In the genomic region with DNA sequence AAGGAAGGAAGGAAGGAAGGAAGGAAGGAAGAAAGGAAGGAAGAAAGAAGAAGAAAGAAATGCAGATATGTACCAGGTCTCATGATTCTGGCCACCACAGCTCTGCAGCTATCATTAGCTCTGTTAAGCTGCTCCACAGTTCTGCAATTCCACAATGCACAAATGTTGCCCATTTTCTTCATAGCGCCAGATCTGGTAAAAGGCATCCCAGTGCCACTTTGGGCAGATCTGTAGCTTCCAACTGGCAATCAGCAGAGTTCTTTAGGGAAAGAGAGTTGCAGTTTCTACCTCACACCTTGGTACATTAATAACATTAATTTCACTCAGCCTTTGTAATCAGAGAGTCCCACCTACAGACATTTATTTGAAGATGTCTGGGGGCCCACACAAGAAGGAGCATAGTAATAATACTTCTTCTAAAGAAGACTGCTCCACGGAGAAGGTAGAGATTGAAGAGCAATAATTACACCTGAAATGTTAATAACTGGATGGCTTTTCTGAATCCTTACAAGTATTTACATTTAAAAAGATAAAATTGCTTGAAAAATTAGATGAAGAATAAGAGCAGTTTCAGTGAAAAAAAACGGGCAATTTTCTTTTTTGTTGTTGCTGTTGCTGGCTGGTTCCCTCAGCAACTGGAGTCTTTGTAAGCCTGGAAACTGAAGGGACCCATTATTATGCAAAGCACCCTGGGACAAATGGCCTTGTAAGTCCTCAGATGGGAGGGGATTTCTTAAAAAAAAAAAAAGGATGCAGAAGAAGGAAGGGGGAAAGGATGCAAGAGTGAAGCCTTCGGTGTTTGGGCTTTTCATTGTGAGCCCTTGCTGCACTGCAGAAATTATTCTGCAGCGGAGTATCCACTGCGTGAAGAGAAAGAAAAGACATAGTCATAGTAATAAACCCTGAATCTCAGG, we compare ENCODE assay signal across 13 mouse cellular contexts.
DNase-seq lines count a peak whose midpoint lies in the region; ATAC-seq and TF ChIP-seq lines count a peak whose summit lies in the region.
"Had no signal": no experiment of that assay in that cellular context is flagged by ENCODE, and none has a peak within 500 bp of the region (broad histone marks: within the 10 kb centered on the region; RNA-seq: fewer than 3 reads in every experiment).

No protein-coding gene starts in this region.

- H3K9ac ChIP-seq in hindbrain, embryonic 11.5 days (ENCODE audit: low read depth, low read length) = no peak overlapping the region
- no peak overlapping the region for H3K9ac ChIP-seq in midbrain, embryonic 15.5 days
- H3K9ac ChIP-seq in liver, postnatal 0 days (replicated peaks) = no peak overlapping the region
- H3K9ac ChIP-seq in intestine, embryonic 15.5 days = no peak overlapping the region
- H3K9ac ChIP-seq: liver, embryonic 14.5 days had no signal

- H3K4me3 ChIP-seq in hindbrain, embryonic 11.5 days (ENCODE audit: low read depth, low read length) = no peak overlapping the region
- no peak overlapping the region for H3K4me3 ChIP-seq in midbrain, embryonic 15.5 days
- H3K4me3 ChIP-seq in liver, postnatal 0 days (ENCODE audit: low read depth, low read length) = no peak overlapping the region
- no peak overlapping the region for H3K4me3 ChIP-seq in lung, adult 2 months (replicated peaks; ENCODE audit: extremely low read depth, low read depth, low read length)
- H3K4me3 ChIP-seq in intestine, embryonic 15.5 days (replicated peaks) = no peak overlapping the region

- WGBS in hindbrain, embryonic 11.5 days = 14% methylated on average over 6 of the region's 6 CpGs
- 7% methylated on average over 6 of the region's 6 CpGs for WGBS in midbrain, embryonic 15.5 days
- 45% methylated on average over 6 of the region's 6 CpGs for WGBS in liver, postnatal 0 days (ENCODE audit: insufficient replicate concordance)
- 57% methylated on average over 6 of the region's 6 CpGs for WGBS in lung, adult 2 months
- 35% methylated on average over 6 of the region's 6 CpGs for WGBS in intestine, embryonic 15.5 days

- no peaks in the 10 kb centered on the region for H3K27me3 ChIP-seq in hindbrain, embryonic 11.5 days (ENCODE audit: control insufficient read depth, insufficient read depth, low read length)
- H3K27me3 ChIP-seq in midbrain, embryonic 15.5 days (replicated peaks) = no peaks in the 10 kb centered on the region
- H3K27me3 ChIP-seq in liver, postnatal 0 days (ENCODE audit: insufficient read depth, low read length) = no peaks in the 10 kb centered on the region
- H3K27me3 ChIP-seq in intestine, embryonic 15.5 days (replicated peaks) = no peaks in the 10 kb centered on the region

- DNase-seq in ES-CJ7 (ENCODE audit: low read depth, low spot score) = peak; percentile 94
- DNase-seq in embryo, embryonic 11 days = peak; percentile 71
- peak; percentile 67 for DNase-seq in hindbrain, embryonic 11.5 days (ENCODE audit: low spot score)
- DNase-seq in liver, postnatal 0 days = no peak
- no peak for DNase-seq in thymus, postnatal 4 days
- DNase-seq in lung, adult 2 months = no peak
- DNase-seq: kidney, postnatal 4 days; spleen, adult 18-20 months; thymus, adult 18-20 months had no signal

- no peaks in the 10 kb centered on the region for H3K4me1 ChIP-seq in hindbrain, embryonic 11.5 days (replicated peaks; ENCODE audit: control insufficient read depth, insufficient read depth, low read length)
- H3K4me1 ChIP-seq in midbrain, embryonic 15.5 days = peaks cover 14% of the 10 kb centered on the region
- H3K4me1 ChIP-seq in liver, postnatal 0 days (ENCODE audit: insufficient read depth) = no peaks in the 10 kb centered on the region
- H3K4me1 ChIP-seq in lung, adult 2 months (ENCODE audit: control insufficient read depth, insufficient read depth, low read length) = no peaks in the 10 kb centered on the region; the same call in 1 of the 2 replicates
- no peaks in the 10 kb centered on the region for H3K4me1 ChIP-seq in intestine, embryonic 15.5 days (replicated peaks)

- no peak for TF ChIP-seq EP300 in liver, postnatal 0 days (IDR thresholded peaks at IDR 0.05; ENCODE audit: low read depth)

- H3K9me3 ChIP-seq in hindbrain, embryonic 11.5 days (ENCODE audit: control insufficient read depth, low read length) = no peaks in the 10 kb centered on the region
- H3K9me3 ChIP-seq in midbrain, embryonic 15.5 days = no peaks in the 10 kb centered on the region
- H3K9me3 ChIP-seq in liver, postnatal 0 days (ENCODE audit: low read length) = no peaks in the 10 kb centered on the region
- no peaks in the 10 kb centered on the region for H3K9me3 ChIP-seq in intestine, embryonic 15.5 days

- TF ChIP-seq CTCF in liver, postnatal 0 days (IDR thresholded peaks at IDR 0.05; ENCODE audit: low read depth) = no peak
- no peak for TF ChIP-seq CTCF in lung, adult 2 months (IDR thresholded peaks at IDR 0.05; ENCODE audit: insufficient read depth, low read length)

- ATAC-seq in hindbrain, embryonic 11.5 days (ENCODE audit: low FRiP score) = peak; percentile 69
- ATAC-seq in midbrain, embryonic 15.5 days (replicated peaks) = peak; percentile 59
- ATAC-seq in liver, postnatal 0 days = no peak
- ATAC-seq in intestine, embryonic 15.5 days = no peak

- no peak for TF ChIP-seq POLR2A in lung, adult 2 months (IDR thresholded peaks at IDR 0.05; ENCODE audit: borderline replicate concordance, extremely low read depth, low read depth, low read length)

- no peaks in the 10 kb centered on the region for H3K36me3 ChIP-seq in hindbrain, embryonic 11.5 days (ENCODE audit: control insufficient read depth, insufficient read depth, low read length)
- H3K36me3 ChIP-seq in midbrain, embryonic 15.5 days (replicated peaks) = no peaks in the 10 kb centered on the region
- H3K36me3 ChIP-seq in liver, postnatal 0 days (replicated peaks; ENCODE audit: insufficient read depth, low read length) = no peaks in the 10 kb centered on the region
- H3K36me3 ChIP-seq in intestine, embryonic 15.5 days = no peaks in the 10 kb centered on the region

- peak overlapping the region; percentile 48; the same call in 1 of the 2 replicates for H3K27ac ChIP-seq in hindbrain, embryonic 11.5 days (ENCODE audit: low read depth, low read length)
- peak overlapping the region; percentile 39; the same call in 1 of the 2 replicates for H3K27ac ChIP-seq in midbrain, embryonic 15.5 days
- H3K27ac ChIP-seq in liver, postnatal 0 days (ENCODE audit: low read depth) = no peak overlapping the region
- no peak overlapping the region for H3K27ac ChIP-seq in intestine, embryonic 15.5 days
- H3K27ac ChIP-seq: liver, embryonic 14.5 days had no signal

- H3K4me2 ChIP-seq in hindbrain, embryonic 11.5 days (replicated peaks; ENCODE audit: low read depth, low read length) = no peak overlapping the region
- peak overlapping the region; percentile 30; the same call in 1 of the 2 replicates for H3K4me2 ChIP-seq in midbrain, embryonic 15.5 days
- H3K4me2 ChIP-seq in liver, postnatal 0 days (ENCODE audit: low read depth, low read length) = no peak overlapping the region
- no peak overlapping the region for H3K4me2 ChIP-seq in intestine, embryonic 15.5 days (replicated peaks)
- H3K4me2 ChIP-seq: heart, embryonic 11.5 days had no signal

Comparison
In these comparisons a context has a peak if more than half of its experiments do, and no peak if none do; other contexts are left out.
1. DNase-seq: peak in ES-CJ7 (single experiment), embryo, embryonic 11 days (single experiment) and hindbrain, embryonic 11.5 days (single experiment); none in liver, postnatal 0 days (single experiment), thymus, postnatal 4 days (single experiment) and lung, adult 2 months (single experiment).
2. ATAC-seq: peak in hindbrain, embryonic 11.5 days (single experiment) and midbrain, embryonic 15.5 days (single experiment); none in liver, postnatal 0 days (single experiment) and intestine, embryonic 15.5 days (single experiment).
3. H3K27ac ChIP-seq: peak in hindbrain, embryonic 11.5 days (single experiment) and midbrain, embryonic 15.5 days (single experiment); none in liver, postnatal 0 days (single experiment) and intestine, embryonic 15.5 days (single experiment).